Mouse (Mus musculus): ENCODE results near the gene Gm5089.

GRCm38 (mm10) chr14:122461500-122461899 is 10.6 kb upstream of the Gm5089 start:
- TF ChIP-seq CTCF (IDR thresholded peaks at IDR 0.05; ENCODE audit: extremely low read depth, insufficient read length, insufficient replicate concordance, low read depth, low read length) (no peak), POLR2A (IDR thresholded peaks at IDR 0.05; ENCODE audit: low read depth, low read length) (no peak)
